Mouse (Mus musculus) forelimb bud, embryonic 11.5 days (tissue): Measurements from ENCODE around the gene Zfp367.

ENCODE experiments used
- DNase-seq: peaks from one replicate; pipeline ENCODE4 v3.0.0-alpha.2; 2012; ENCODE audit warnings: low read depth, low spot score

The Zfp367 gene

GRCm38 (mm10) chr13:64154651-64155050 is 1.6 kb upstream of the Zfp367 start:
- no peak for DNase-seq

GRCm38 (mm10) chr13:64153751-64154267 is 807 bp upstream of the Zfp367 start:
- DNase-seq: no peak

DNA sequence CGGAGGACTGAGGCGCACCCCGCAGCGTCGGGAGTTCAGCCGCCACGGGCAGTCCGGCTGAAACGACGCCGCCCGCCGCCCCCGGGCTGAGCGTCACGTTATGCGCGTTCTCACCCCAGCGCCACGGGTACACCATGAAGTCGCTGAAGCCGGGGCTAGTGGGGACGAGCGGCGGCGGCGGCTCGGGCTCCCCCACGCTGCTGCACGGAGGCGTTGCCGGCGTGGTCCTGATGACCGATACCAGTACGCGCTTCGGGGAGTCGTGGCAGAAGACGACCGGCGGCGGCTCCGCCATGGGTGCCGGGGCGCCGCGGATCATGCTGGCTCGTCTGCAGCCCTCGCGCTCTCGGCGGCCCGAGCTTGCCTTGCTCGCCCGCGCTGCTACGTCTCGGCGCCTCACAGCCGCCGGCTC is 325 bp downstream of the Zfp367 start:
- no peak for DNase-seq

DNA sequence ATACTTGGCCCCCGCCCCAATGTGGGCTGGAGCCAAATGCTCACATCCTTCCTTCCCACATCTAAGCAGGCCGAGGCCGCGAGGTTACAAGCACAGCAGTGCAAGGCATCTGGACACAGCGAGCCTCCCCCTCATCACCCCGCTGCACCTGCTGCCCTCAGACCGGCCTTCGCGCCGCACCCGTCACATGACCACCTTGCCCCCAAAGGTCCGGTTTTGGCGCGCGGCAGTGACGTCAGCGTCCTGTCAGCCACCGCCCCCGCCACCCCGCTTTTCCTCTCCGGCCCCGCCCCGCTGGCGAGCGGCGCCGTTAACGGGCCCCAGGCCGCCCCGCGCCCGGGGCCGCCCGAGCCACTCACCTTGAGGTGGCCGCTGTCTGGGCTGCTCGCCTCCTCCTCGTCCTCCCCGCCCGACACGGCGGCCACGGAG is 747 bp downstream of the Zfp367 start:
- peak; percentile 74 for DNase-seq

DNA sequence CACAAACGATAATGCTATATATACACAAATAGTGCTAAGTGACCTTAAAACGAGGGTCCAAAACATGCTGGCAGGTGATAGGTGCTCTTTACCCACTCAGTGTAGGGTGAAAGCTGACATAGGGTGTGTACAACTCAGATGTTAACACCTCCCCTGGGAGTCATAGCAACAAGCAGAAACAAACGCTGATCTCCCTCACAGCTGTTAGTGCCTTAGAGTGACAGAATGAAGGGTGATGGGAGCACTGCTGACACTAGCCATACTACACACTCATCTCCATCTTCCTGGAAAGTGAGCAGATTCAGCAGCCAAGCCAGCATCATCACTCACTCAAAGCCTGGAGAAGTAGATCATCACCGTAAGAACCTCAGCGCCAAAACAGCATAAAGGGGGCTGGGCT is 2.9 kb downstream of the Zfp367 start:
- DNase-seq: no peak

- DNase-seq: no peak
Measured at GRCm38 (mm10) chr13:64129616-64130375, 23.2 kb downstream of the Zfp367 start.

DNA sequence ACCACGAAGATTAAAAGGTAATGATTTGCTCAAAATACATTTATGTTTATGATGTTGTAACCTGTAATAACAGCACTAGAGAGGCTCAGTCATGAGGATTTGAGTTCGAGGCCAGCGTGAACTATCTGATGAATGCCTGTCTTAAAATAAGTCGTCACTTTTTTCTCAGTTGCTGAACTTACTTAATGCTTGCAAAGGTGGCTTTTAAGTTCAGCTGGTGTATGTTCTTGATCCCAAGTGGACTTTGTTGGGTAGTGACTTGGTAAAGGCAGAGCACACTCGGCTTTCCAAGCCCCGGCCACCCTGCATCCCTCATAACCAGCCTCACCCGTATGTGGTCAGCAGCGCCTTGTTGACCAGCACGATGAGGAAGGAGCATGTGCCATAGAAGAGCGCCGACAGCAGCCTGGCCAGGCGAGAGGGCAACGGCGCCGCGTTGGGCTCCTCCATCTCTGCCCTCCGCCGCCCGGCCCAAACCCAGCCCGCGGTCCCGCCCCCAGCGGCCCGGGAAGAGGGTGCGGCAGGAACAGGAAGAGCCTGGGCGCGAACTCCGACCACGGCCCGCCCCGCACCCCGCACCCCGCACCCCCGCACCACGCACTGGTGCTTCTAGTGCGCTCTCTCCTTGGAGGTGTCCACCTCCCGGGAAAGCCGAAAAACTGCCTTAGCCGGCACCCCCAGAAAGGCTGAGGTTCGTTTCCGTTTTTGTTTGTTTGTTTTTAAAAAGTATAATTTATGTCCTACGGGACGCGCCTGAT is 24.0 kb downstream of the Zfp367 start, which contains the start of gene Slc35d2:
TSS of gene Slc35d2 (minus strand) at position 511 of the 758 bp plus-strand sequence.
- DNase-seq: no peak

- no peak for DNase-seq
Measured at GRCm38 (mm10) chr13:64126316-64126715, 26.7 kb downstream of the Zfp367 start.

- no peak for DNase-seq
Measured at GRCm38 (mm10) chr13:64124886-64125285, 28.1 kb downstream of the Zfp367 start.

- DNase-seq: no peak
Measured at GRCm38 (mm10) chr13:64123491-64124188, 29.4 kb downstream of the Zfp367 start.

- no peak for DNase-seq
Measured at GRCm38 (mm10) chr13:64120760-64121159, 32.2 kb downstream of the Zfp367 start.

DNA sequence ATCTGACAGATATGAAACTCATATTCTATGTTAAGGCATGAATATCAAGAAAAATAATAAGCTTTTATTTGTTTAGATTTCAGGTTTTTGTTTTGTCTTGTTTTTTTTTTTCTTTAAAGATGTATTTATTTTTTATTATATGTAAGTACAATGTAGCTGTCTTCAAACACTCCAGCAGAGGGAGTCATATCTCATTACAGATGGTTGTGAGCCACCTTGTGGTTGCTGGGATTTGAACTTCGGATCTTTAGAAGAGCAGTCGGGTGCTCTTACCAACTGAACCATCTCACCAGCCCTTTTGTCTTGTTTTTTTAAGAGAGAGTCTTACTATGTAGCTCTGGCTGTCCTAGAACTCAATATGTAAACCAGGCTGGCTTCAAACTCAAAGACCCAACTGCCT is 35.6 kb downstream of the Zfp367 start:
- DNase-seq: no peak

GRCm38 (mm10) chr13:64110421-64110820 is 42.6 kb downstream of the Zfp367 start:
- no peak for DNase-seq

GRCm38 (mm10) chr13:64108381-64108850 is 44.6 kb downstream of the Zfp367 start:
- DNase-seq: no peak

DNA sequence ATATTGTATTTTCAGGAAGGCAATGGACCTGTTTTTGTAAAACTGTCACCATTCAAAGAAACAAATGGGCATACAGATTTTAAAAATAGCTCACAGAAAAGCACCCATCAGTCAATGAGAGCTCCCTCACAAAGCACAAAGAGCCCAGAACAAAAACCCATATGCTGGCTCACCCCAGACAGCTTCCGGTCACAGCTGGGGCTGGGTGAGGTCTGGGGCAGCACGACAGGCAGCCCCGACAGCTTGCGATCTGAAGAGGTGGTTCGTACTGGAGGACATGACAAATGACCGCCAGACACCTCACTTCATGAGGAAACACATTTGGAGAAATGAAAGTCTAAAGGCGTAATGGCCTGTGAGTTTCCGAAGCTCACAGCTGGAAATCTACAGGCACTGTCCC is 45.5 kb downstream of the Zfp367 start:
- DNase-seq: no peak

DNA sequence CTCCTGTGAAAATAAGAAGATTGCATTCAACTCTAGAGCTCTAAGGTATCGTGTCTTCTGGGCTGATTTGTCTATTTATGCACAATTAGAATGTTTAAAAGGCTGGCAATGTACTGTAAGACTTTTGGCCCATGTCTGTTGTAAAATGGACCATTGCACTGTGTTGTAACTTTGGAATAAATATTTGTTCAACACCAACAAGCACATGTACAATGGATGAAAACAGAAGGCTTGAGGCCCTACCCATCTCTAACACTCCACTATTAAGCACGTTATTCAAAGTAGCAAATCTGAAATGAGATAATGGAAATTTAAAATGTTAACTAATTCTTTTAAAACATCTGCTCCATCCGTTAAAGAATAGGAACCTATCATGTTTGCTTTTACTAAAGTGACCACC is 45.9 kb downstream of the Zfp367 start:
- no peak for DNase-seq

DNA sequence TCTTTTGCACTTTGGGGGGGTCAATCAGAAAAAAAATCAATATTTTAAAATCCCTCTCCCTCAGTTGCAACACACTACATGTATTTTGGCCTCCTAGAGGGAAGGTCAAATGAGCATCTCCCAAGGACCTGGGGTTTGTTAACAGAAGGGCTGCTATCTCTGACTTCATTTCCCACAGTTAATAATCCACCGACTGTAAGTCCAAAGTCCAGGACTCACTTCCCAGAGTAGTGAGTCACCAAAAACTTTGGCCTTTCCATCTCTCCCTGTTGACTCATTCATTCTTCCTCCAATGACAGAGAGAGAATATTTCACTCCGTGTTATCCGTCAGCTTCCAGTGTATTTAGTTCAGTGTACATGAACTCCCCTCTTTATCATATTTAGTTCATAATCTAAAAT is 47.3 kb downstream of the Zfp367 start:
- DNase-seq: no peak

- DNase-seq: peak; percentile 52
Measured at GRCm38 (mm10) chr13:64100186-64100585, 52.8 kb downstream of the Zfp367 start.

DNA sequence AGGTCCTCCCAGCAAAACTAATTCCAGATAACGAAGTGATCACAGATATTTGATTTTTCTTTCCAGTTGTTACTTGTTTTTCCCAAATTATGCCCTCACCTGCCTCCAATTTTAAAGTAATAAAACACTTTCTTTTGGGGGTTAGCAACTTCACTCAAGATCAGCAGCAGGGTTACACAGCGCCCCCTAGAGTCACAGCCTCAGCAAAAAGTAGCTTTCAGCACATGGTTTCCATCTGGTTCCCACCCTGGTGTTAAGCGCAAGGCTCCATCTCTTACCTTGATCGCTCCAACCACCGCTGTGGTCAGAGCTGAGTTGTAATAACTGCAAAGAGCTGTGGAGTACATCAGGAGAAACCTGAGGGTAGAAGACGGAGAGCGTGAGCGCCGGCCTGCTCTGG is 54.0 kb downstream of the Zfp367 start:
- DNase-seq: peak; percentile 59

GRCm38 (mm10) chr13:64093341-64093740 is 59.7 kb downstream of the Zfp367 start:
- peak; percentile 80 for DNase-seq

- no peak for DNase-seq
Measured at GRCm38 (mm10) chr13:64092752-64093151, 60.2 kb downstream of the Zfp367 start.

DNA sequence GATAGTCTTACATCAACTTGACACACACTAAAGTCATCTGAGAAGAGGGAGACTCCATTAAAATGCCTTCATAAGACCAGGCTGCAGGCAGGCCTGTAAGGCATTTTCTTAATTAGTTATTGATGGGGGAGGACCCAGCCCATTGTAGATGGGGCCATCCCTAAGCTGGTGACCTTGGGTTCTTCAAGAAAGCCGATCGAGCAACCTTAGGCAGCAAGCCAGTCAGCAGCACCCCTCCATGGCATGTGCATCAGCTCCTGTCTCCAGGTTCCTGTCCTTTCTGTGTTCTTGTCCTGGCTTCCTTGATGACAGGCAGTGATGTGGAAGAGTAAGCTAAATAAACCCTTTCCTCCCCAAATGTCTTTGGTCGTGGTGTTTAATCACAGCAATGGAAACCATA is 60.9 kb downstream of the Zfp367 start:
- DNase-seq: no peak
